Mouse (Mus musculus): ENCODE data around the gene Ilf3.

Gene Ilf3

DNA sequence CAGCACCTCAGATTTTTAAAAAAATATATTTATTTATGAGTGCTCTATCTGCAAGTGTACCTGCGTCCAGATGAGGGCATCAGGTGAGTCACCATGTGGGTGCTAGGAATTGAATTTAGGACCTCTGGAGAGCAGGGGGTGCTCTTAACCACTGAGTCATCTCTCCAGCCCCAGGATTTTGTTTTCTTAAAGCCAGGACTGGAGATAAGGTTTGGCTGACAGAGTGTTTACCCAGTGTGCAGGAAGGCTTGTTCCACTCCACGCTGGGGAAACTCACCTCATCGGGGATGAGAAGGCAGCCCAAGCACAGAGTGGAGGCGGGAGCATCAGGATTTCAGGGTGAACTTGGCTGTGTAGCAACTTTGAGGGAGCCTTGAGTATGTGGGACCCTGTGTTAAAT lies 27.3 kb upstream of the Ilf3 start:
- no peak for DNase-seq (ENCODE audit: low spot score in 2 of 2)

GRCm38 (mm10) chr9:21346627-21347365 lies 20.9 kb upstream of the Ilf3 start:
- no peak for DNase-seq (ENCODE audit: low spot score in 2 of 2)

DNA sequence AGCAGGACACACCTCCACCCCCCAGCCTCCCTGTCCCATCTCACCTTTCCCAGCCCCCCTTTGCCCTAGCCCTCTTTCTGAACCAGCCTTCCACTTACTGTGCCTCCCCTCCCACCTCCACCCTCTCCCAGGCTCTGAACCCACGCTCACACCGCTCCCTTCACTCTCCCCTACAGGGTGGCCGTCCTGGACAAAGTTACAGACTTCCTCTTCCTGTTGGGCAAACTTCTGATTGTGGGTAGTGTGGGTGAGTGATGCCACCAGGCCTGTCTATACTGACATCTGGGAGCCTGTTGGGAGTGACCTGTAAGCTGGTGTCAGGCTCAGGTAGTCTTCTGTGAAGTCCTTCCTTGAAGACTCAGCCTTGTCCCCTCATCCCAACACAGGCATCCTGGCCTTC lies 19.5 kb upstream of the Ilf3 start:
- DNase-seq (ENCODE audit: low spot score in 2 of 2) = no peak

GRCm38 (mm10) chr9:21351178-21351577 lies 16.5 kb upstream of the Ilf3 start:
- DNase-seq (ENCODE audit: low spot score in 2 of 2) = no peak

DNA sequence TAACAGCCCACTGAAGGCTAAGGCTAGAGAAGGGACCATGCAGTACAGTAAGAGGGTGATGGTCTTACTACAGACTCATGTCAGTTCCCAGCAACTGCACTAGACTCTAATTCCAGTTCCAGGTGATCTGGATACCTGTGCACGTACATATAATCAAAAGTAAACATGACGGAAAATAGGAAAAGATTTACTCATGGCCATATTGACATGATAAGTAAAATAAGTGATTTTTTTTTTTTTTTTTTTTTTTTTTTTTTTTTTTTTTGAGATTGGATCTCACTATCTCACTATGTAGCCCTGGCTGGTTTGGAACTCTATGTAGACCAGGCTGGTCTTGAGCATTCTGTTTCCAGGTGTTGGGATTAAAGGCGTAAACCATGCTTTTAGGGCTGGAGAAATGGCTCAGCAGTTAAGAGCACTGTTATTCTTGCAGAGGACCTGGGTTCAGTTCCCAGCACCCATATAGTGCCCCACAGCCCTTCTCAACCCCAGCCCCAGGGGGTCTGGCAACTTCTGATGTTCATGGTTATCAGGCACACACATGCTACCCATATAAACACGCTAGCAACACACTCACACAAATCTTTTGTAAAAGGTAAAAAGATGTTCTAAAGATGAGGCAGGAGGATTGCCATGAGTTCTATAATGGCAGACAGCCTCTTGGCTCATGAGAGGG lies 15.8 kb upstream of the Ilf3 start:
- no peak for DNase-seq (ENCODE audit: low spot score in 2 of 2)

GRCm38 (mm10) chr9:21352463-21353372 lies 15.0 kb upstream of the Ilf3 start:
- DNase-seq (ENCODE audit: low spot score in 2 of 2) = no peak

DNA sequence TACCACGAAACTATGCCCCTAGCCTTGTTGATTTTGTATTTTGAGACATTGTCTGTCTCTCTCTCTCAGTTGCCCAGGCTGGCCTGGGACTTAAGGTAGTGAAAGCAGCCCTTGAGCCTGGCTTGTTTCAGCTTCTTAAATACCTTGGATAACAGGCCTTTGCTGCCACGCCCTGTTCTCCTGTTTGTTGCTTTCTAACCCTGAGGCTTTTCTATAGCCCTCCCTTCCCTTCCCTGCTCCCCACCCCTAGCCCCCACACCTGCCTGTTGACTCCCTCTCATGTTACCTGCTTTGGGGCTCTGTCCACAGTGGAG lies 14.3 kb upstream of the Ilf3 start:
- no peak for DNase-seq (ENCODE audit: low spot score in 2 of 2)

DNA sequence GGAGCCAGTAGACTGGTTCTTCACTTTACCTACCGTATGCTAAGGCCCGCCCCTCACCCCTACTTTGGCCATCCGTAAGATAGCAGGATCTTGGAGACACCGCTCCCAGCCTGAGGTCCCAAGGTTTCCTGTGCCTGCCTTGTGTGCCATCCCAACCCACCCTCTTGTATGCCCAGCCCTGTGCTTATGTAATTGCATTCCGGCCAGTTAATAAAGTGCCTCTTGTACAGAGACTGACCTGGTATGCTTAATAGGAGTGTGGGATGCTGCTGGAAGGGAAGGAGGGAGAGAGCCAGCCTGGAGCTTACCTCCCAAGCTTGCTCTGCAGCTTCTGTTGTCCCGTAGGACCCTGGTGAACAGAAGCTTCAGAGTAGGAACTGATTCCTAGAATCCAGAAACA lies 12.9 kb upstream of the Ilf3 start:
- DNase-seq (ENCODE audit: low spot score in 2 of 2) = no peak

GRCm38 (mm10) chr9:21356981-21357718 lies 10.5 kb upstream of the Ilf3 start:
- DNase-seq (ENCODE audit: low spot score in 2 of 2) = peak in 1 of 2 experiments; percentile 38

- DNase-seq (ENCODE audit: low spot score in 2 of 2) = peak; percentile 31 to 59
Measured at GRCm38 (mm10) chr9:21366541-21367220, 990 bp upstream of the Ilf3 start.

DNA sequence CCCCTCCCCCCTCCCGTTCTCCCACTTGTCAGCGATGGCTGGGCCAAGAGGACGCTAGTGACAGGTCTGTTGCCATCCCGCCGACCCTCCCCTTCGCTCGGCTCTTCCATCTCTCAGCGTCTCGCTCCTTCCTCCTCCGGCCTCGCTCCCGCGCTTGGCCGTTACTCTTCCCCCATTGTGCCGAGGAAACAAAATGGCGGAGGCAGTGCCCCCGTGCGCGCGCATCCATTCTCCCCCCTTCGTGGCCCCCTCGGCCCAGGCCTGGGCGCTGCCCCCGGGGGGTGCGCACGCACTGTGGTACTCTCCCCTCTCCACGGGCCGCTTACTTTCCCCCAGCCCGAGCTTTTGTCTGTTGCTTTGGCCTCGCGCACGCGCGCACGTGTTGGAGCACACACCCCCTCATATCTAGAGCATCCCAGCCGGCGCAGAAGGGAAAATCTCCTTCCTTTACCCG lies 487 bp downstream of the Ilf3 start:
- peak; percentile 64 to 65 for DNase-seq (ENCODE audit: low spot score in 2 of 2)

DNA sequence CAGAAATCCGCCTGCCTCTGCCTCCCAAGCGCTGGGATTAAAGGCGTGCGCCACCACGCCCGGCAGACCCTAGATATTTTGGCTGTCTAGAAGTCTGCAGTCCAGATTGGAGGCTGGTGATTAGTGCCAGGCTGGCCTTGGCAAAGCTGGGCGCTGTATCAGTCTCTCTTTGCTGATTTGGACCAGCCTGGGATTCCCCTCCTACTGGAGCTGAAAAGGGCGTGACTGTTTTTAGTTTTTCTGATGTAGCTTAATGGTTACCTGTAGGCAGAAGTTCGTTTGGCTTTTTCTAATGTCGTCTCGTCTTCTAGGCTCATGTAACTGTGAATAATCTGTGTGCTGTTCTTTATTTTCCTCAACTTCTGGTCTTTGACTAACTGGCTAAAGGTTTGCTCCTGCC lies 1.4 kb downstream of the Ilf3 start:
- no peak for DNase-seq (ENCODE audit: low spot score in 2 of 2)

GRCm38 (mm10) chr9:21370876-21371275 lies 3.2 kb downstream of the Ilf3 start:
- no peak for DNase-seq (ENCODE audit: low spot score in 2 of 2)

DNA sequence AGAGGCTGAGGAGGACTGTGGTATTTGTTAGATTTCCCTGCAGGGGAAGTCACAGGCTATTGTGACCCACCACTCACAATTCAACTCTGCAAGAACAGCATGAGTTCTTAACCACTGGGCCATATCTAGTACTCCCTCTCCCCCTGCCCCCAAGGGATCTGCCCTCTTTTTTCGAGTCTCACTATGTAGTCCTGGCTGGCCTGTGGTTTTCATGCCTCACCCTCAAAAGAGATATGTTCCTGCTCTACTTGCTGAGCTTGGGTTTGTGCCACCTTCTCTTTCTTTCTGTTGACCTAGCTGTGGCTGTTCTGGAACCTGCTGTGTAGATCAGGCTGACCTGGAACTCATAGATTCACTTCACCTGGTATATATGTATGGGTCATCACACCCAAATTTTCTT lies 4.8 kb downstream of the Ilf3 start:
- no peak for DNase-seq (ENCODE audit: low spot score in 2 of 2)

- no peak for DNase-seq (ENCODE audit: low spot score in 2 of 2)
Measured at GRCm38 (mm10) chr9:21379195-21379594, 11.5 kb downstream of the Ilf3 start.

- DNase-seq (ENCODE audit: low spot score in 2 of 2) = no peak
Measured at GRCm38 (mm10) chr9:21380868-21381267, 13.2 kb downstream of the Ilf3 start.

DNA sequence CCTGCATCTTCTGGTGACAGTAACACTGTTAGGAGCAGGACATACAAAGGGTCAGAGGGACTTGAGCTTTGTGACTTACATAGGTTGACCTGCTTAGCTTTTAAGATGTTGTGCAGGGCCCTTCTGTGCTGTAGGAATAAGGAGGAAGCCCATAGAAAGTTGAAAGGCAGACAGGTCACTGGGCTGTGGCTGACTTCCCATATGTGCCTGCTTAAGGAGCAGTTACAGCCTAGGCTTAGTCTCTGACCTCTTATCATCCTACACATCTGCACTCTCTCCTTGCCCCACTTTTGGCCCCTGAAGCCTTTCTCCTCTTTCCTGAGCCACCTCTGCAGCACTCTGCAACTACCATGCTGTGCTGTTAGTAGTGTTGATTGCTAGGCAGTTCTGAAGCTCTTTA lies 16.3 kb downstream of the Ilf3 start:
- DNase-seq (ENCODE audit: low spot score in 2 of 2) = no peak

- no peak for DNase-seq (ENCODE audit: low spot score in 2 of 2)
Measured at GRCm38 (mm10) chr9:21392646-21393175, 25.0 kb downstream of the Ilf3 start.

DNA sequence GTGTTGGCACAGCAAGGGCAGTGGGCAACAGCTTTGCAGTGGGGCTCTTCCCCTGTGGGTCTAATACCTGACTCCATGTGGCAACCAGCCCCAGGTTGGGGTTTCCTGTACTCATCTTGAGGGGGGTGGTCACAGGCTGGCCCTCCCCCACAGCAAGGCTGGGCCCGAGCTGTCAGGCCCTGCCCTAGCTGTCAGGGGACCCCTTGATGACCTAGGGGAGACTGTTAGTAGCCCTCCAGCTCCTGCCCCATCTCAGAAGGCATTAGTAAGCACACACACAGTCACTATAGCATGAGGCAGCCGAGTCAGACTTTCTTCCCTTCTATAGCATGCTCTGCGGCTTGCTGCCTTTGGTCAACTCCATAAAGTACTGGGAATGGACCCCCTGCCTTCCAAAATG lies 28.0 kb downstream of the Ilf3 start:
- no peak for DNase-seq (ENCODE audit: low spot score in 2 of 2)

DNA sequence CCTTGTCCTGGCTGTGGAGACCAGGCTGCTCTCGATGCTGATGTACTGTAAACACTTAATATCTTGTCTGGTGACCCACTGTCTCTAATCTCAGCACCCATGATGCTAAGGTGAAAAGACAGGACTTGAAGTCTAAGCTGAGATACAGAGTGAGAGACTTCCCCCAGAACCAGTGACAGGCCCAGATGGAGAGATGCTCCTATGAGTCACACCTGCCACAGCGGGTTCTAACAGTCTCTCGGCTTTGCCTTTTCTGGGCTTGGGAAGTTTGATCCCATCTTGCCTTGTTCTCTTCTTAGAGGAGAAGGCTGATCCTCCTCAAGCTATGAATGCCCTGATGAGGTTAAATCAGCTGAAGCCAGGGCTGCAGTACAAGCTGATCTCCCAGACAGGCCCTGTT lies 29.5 kb downstream of the Ilf3 start:
- DNase-seq (ENCODE audit: low spot score in 2 of 2) = no peak

GRCm38 (mm10) chr9:21401042-21401441 lies 33.4 kb downstream of the Ilf3 start:
- no peak for DNase-seq (ENCODE audit: low spot score in 2 of 2)

All from frontal cortex, postnatal 10 days (tissue).